Mouse (Mus musculus): ENCODE results near the gene H2-Ob.

H2-Ob gene

DNA sequence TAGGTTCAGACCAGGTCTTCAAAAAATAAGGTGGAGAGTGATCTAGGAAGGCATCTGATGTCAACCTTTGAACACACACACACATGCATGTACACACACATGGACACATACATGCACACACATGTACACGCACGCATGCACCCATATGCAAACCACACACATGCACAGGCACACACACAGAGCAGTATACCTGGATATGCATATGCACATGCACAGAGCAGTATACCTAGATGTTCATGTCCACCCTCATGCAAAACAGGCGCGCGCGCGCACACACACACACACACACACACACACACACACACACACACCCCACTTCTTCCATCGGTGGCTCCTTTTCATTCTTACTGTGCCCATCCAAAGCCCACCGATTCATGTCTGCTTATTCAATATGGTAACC, 30.8 kb upstream of the H2-Ob start:
- DNase-seq: peak; percentile 0 to 1

DNA sequence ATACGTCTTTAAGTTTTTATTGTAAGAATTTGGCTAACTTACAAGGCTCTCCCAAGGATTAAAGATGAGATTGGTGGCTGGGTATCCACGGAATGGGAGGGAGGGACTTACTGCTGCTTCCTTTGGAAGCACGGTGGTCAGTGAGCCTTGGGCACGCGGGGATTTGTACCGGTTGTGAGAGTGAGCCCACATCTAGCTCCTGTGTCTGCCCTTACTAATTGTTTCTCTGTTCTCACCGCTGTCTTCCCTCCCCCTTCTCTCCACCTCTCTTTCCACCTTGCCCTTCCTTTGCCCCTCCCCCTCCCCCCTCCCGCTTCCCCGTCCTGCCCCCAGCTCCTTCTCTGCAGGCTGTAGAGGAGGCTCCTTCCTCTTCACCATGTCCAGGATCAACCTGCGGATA, 30.3 kb upstream of the H2-Ob start:
- DNase-seq: peak in 1 of 2 experiments; percentile 1

DNA sequence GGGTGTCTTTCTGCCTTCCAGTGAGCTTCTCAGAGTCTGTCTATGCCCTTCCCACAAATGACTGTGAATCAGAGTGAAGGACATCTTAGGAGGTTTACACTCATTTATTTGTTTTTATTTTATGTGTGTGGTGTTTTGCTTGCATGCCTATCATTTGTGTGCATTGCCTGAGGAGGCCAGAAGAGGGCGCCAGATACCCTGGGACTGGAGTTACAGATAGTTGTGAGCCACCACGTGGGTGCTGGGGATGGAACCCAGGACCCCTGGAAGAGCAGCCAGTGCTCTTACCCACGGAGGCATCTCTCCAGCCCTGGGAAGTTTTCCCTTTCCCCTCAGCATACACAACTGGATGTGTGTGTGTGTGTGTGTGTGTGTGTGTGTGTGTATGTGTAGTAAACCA, 29.0 kb upstream of the H2-Ob start:
- peak; percentile 64 to 66 for DNase-seq

DNA sequence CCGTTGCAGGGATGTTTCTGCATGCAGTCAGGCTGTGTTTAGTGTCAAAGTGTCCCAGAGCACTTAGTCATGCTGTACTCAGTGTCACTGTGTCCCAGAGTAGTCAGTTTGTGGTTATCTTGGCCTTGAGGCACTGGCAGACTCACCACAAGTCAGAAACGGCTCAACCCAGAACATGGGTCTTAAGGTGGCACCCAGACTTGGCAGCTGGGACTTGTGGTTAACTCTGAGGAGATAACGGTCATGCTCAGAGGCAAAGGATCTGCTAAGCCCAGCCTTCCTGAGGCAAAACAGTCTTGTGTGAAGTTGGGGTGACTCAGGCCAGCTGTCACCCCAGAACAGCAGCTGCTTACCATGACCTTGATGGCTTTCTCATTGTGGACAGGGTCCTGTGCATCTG, 28.1 kb upstream of the H2-Ob start:
- DNase-seq: peak; percentile 13 to 17

DNA sequence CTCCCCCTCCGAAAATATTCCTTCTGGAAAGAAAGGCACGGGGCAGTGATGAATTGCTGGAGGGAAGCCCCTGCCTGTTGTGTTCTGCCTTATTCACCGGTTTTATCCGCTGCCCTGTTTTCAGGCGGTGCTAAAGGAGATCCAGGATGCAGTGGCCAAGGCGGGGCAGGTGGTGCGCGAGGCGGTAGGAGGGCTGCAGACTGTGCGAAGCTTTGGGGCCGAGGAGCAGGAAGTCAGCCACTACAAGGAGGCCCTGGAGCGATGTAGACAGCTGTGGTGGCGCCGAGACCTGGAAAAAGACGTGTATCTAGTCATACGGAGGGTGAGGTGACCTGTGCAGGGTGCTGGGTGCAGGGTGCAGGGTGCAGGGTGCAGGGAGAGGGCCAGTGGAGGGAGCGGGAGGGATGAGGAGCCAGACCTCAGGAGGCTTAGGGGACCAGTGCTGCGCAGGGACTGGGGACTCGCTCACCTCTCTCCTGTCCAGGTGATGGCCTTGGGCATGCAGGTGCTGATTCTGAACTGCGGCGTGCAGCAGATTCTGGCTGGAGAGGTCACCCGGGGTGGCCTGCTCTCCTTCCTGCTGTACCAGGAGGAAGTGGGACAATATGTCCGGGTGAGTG, 26.8 kb upstream of the H2-Ob start:
- DNase-seq: peak; percentile 10 to 16

DNA sequence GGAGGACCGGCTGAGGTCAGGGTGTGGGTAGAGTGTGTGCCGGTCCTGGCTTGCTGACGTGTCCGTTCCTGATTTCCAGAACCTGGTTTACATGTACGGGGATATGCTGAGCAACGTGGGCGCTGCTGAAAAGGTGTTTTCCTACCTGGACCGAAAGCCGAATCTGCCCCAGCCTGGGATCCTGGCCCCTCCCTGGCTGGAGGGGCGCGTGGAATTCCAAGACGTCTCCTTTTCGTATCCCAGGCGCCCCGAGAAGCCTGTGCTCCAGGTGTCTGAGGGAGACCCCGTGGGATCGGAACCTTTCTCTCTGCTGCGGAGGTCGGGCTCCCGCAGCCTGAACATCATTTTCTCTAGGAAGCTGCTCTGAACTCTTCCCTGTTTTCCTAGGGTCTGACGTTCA, 24.8 kb upstream of the H2-Ob start:
- no peak for DNase-seq

DNA sequence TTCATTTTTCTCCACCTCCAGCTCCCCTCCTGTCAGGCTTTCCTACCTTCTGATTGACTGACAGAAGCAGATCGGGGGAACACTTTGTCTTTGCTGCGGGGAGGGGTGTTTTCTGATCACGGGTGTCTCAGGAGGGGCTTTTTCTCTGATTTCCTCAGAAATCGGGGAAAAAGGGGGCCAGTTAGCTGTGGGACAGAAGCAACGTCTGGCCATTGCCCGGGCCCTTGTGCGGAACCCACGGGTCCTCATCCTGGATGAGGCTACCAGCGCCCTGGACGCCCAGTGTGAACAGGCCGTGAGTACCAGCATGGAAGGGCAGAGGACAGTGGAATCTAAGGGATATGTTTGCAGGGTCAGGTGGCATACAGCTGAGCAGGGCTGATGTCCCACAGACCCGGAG, 23.5 kb upstream of the H2-Ob start:
- DNase-seq: peak in 1 of 2 experiments; percentile 8

DNA sequence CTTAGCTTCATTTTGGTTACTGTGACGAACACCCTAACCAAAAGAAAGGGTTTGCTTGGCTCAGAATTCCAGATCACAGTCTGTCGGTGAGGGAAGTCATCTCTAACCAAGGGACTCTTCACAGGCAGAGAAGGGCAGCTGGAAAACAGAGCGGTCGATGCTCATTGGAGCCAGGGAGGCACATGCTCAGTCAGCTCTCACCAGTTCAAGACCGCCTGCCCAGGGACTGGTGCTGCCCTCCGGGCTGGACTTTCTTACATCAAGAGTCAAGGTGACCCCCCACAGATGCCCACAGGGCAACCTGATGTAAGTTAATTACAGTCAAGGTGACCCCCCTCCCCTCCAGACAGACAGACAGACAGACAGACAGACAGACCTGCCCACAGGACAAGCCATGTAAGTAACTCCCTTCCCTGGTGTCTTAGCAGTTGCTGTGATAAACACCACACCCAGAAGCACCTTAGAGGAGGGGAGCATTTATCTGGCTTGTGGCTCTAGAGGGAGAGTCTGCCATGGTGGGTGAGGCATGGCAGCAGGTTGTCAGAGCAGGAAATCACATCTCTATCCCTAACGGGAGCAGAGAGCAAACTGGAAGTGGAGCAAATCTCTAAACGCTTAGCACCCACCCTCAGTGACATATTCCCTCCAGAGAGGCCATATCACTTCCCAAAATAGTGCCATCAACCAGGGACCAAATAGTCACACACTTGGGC, 21.3 kb upstream of the H2-Ob start:
- DNase-seq: peak; percentile 7

DNA sequence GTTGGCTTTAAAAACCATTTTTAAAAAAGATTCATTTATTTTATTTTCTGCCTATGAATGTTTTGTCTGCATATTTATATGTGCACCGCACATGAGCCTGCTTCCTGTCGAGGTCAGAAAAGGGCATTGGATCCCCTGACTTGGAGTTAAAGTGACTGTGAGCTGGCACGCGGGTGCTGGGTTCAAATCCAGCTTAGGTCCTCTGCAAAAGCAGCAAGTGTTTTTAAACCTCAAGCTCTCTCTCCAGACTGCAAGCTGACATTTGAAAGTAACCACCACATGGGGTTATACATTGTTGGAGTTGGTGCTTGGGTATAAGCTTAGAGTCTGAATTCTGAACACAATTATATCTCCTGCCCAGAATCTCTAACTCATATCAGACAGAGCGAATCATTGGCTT, 20.7 kb upstream of the H2-Ob start:
- DNase-seq: peak; percentile 0 to 1

DNA sequence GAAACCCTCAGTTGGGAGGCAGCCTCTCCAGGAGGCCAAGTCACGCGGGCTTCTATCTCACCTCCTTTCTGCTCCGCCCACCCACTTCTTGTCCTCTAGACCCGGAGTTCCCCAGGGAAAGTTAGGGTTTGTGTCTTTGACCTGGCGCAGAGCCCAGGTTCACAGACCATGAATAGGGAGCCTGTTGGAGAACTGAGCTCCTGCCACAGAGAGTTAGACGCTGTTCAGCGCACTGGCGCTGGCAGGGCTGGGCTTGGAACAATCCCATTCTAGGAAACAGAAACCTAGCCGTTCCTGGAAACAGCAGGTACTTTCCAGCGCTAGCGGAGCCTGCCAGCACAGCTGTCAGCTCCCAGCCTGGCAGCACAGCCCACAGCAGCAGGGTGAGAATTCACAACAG, 20.0 kb upstream of the H2-Ob start:
- DNase-seq: peak; percentile 12 to 16

DNA sequence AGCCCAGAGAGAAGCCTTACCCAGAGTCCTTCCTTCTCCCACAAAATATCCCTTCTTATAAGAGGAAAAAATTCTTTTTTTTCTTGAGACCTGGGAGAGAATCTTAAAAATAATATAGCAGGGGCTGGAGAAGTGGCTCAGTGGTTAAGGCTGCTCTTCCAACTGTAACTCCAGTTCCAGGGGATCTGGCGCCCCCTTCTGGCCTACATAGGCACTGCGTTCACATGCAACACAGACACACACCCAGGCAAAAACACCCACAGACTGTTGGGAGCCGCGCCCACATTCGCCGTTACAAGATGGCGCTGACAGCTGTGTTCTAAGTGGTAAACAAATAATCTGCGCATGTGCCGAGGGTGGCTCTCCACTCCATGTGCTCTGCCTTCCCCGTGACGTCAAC, 19.6 kb upstream of the H2-Ob start:
- peak; percentile 82 to 83 for DNase-seq

DNA sequence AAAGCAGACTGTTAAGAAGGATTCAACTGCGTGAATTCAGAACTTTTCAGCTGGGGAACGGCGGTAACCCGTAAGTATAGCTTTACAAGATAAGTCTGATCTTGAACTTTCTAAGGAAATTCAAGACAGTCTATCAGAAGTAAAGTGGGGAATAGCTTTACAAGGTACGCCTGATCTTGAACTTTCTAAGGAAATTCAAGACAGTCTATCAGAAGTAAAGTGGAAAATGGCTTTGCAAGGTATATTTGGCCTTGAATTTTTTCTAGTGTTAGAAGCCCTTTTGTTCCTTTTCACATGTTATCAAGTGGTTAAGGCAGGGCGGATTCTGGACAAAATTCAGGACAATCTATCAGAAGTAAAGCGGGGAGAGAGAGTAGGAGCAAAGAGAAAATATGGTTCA, 18.9 kb upstream of the H2-Ob start:
- DNase-seq: peak; percentile 24 to 30

DNA sequence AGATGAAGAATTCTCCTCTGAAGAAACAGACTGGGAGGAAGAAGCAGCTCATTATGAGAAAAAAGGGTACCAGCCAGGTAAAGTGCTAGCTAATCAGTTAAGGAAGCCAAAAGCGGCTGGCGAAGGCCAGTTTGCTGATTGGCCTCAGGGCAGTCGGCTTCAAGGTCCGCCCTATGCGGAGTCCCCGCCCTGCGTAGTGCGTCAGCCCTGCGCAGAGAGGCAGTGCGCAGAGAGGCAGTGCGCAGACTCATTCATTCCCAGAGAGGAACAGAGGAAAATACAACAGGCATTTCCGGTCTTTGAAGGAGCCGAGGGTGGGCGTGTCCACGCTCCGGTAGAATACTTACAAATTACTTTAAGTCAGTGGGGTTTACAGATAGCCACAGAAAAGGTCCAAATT, 18.3 kb upstream of the H2-Ob start:
- DNase-seq: peak in 1 of 2 experiments; percentile 0

DNA sequence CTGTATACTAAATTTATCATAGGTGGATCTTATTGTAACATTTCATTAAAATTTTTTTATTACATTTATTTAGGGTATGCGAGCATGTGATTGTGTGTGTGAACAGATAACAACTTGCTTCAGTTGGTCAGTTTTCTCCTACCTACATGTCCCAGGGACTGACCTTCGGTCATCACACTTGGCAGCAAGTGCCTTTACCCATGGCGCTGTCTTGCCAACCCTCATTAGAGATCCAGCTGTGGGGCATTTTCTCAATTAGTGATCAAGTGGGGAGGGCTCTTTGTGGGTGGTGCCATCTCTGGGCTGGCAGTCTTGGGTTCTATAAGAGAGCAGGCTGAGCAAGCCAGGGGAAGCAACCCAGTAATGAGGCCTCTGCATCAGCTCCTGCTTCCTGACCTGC, 13.9 kb upstream of the H2-Ob start:
- peak in 1 of 2 experiments; percentile 0 for DNase-seq

DNA sequence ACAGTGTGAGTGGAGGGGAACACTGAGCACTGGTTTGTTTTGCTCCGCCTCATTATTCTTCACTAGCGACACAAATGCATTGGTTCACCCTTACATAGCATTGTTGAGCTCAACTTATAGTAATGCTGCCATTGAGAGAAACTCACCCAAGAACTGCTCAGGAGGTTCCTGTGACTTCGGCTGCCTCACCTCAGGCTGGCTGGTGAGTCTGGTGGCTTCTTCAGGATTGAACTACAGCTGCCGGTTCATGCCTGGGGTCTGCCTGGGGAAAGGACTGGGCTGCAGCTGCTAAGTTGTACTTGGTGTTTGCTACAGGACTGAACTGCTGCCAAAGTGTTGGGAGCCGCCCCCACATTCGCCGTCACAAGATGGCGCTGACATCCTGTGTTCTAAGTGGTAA, 13.3 kb upstream of the H2-Ob start:
- peak in 1 of 2 experiments; percentile 0 for DNase-seq

DNA sequence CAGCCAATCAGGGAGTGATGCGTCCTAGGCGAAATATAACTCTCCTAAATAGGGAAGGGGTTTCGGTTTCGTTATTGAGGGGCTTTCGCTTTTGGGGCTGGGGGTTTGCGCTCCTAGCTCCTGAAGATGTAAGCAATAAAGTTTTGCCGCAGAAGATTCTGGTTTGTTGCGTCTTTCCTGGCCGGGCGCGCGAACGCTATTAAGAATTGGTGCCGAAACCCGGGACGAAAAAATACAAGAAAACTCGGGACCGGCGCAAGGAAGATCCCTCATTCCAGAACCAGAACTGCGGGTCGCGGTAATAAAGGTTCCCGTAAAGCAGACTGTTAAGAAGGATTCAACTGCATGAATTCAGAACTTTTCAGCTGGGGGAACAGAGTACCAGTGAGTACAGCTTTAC, 12.8 kb upstream of the H2-Ob start:
- DNase-seq: peak; percentile 0

DNA sequence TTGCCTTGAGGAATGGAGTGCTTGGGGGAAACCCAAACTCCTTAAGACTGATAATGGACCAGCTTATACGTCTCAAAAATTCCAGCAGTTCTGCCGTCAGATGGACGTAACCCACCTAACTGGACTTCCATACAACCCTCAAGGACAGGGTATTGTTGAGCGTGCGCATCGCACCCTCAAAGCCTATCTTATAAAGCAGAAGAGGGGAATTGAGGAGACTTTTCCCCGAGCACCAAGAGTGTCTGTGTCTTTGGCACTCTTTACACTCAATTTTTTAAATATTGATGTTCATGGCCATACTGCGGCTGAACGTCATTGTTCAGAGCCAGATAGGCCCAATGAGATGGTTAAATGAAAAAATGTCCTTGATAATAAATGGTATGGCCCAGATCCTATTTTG, 7.7 kb upstream of the H2-Ob start:
- DNase-seq: peak; percentile 2

DNA sequence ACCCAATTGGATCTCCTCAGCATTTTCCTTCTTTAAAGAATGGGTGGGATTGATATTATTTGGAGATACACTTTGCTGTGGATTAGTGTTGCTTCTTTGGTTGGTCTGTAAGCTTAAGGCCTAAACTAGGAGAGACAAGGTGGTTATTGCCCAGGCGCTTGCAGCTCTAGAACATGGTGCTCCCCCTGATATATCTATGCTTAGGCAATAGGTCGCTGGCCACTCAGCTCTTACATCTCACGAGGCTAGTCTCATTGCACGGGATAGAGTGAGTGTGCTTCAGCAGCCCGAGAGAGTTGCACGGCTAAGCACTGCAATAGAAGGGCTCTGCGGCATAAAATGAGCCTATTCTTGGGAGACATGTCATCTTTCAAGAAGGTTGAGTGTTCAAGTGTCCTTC, 6.7 kb upstream of the H2-Ob start:
- peak; percentile 0 for DNase-seq

DNA sequence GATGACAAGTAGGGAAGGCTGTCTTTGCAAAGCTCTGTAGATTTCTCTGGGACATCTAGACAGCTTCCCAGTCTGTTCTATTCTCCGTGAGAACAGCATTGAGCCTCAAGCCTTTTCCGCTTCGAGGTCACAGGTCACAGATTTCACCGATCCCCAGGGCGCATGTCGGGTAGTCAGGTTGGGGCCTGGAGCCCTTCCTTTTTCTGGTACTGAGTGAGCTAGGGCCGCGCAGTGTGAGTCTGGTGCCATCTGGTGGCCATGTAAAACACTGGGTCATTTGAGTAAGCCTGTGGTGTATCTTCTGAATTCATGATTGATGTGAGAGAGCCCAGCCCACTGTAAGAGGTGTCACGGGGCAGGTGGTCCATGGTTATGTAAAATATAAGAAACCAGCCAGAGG, 3.8 kb upstream of the H2-Ob start:
- DNase-seq: peak; percentile 91 to 93

DNA sequence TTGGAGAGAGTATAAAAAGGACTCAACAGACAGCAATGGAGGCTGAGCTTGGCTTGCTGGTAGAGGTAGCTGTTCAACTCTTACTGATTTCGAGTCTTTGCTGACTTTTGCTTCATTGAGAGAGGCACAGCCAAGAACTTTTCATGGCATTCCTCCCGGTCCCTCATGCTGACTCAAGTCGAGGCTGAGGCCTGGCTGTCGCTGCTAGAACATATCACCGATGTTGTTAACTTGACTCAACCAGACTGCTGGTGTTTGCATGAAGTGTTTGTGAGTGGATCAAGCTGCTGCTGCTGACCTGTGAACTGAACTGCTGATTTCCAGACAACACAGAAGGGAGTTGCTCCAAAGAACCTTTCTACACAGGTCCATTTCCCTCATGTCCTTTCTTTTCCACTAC, 2.0 kb upstream of the H2-Ob start:
- peak; percentile 0 for DNase-seq

DNA sequence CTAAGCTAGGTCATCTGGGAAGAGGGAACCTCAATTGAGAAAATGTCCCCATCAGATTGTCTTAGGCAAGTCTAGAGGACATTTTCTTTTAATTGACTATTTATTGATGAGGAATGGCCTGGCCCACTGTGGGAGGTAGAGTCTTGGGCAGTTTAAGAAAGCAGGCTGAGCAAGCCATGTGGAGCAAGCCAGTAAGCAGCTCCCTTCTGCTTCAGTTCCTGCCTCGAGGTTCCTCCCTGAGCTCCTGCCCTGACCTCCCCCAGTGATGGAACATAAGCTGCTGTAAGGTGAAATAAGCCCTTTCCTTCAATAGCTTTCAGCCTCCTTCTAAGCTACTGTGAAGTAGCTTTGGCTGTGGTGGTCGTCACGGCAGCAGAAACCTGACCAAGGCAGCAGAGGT, 962 bp upstream of the H2-Ob start:
- peak; percentile 3 to 6 for DNase-seq

DNA sequence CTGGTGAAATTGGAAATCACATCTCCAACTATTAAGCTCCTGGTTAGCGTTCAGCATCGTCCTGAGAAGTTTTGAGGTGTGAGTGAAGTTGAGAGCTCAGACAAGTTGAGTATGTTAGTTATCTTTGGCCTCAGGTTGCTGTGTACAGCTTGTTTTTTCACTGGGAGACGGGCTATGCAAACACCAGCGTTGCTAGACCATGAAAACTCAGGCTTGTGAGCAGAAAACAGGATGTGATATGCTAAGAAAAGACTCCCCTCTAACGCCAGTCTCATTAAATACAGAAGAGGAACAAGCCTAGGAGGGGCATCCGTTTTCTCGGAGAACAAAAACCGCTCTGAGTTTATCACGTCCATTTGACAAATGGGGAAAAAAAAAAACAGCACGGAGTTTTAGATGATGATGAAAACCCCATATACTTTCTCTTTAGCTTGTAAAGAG, 918 bp downstream of the H2-Ob start:
- peak; percentile 70 to 72 for DNase-seq

DNA sequence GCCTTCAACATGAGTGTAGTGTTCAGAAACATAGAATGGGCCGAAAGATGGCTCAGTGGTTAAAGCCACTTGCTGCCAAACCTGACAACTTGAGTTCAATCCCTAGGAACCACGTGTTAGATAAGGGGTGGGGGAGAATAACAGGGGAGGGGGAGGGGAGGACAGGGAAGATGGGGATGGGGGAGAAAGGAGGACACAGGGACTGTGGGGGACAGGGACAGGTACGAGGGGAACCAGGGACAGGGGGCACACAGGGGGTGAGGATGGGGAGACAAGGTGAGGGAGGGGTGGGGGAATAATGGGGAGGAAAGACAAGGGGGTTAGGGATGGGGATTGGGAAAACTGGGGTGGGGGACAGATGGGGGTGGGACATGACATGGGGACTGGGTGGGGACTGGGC, 1.7 kb downstream of the H2-Ob start:
- DNase-seq: no peak

DNA sequence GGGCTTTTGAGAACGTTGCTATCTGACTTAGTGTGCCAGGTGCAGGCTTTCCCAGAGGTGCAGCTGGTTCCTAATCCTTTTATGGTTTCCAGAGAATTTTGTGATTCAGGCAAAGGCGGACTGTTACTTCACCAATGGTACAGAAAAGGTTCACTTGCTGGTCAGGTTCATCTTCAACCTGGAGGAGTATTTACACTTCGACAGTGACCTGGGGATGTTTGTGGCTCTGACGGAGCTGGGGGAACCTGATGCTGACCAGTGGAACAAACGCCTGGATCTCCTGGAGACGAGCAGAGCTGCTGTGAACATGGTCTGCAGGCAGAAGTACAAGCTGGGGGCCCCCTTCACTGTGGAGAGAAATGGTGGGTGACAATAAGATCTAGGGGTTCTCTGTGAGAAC, 2.2 kb downstream of the H2-Ob start:
- DNase-seq: peak; percentile 6 to 13

DNA sequence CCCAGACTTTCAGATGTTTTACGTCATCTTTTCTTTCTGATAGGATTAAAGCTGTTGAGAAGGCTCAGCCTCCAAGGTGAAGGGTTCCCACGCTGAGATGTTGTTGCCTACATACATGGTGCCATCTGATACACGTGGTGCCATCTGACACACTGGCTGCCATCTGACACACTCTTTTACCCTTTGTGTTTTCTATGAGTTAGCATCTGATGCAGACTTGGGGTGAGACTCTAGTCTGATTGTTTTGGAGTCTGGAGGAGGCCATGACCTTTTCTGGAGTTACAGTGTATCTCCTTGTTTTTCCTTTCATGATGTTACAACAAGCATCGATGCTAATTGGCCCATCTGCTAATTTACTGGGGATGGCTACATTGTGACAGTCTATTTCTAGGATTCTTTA, 6.0 kb downstream of the H2-Ob start:
- peak in 1 of 2 experiments; percentile 2 for DNase-seq
